Mouse (Mus musculus): Measurements from ENCODE around the gene Atp6v1c2. TPM values are rescaled to one million over a fixed set of nuclear protein-coding genes. Genes with fewer than 3 reads are reported as not detected.

Gene Atp6v1c2
- polyA plus RNA-seq, 1 experiment, result not detected

GRCm38 (mm10) chr12:17360650-17361049, 31.5 kb upstream of the Atp6v1c2 start:
- Histone ChIP-seq H3K4me3 (replicated peaks) (no peak overlapping the region), H3K27me3 (replicated peaks) (no peaks in the 10 kb centered on the region), H3K9me3 (no peaks in the 10 kb centered on the region), H3K4me1 (no peaks in the 10 kb centered on the region), H3K36me3 (replicated peaks; ENCODE audit: low read length) (peaks cover 94% of the 10 kb centered on the region)
- TF ChIP-seq GATA1 (IDR thresholded peaks at IDR 0.05; ENCODE audit: borderline replicate concordance, low read length) (no peak), FLI1 (IDR thresholded peaks at IDR 0.05; ENCODE audit: low read length) (no peak)

DNA sequence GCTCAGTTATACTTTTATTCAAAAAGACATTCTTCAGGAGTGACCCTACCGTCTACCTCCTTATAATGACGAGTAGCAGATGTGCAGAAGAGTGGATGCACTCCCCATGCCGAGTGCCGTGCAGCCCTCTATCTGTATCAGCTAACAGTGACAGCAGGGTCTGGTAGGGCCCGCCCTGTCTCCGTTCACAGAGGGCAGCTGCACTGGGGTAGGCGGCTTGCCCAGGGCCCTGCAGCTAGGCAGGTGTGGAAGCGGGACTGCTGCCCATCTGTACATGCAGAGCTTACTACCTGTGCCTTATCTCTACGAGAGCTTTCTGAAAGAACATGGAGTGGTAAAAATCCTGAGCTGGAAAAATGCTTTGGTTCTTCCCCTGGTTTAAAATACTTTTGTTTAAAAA, 30.9 kb upstream of the Atp6v1c2 start:
- no peaks in the 10 kb centered on the region for H3K4me1 ChIP-seq
- peaks cover 94% of the 10 kb centered on the region for H3K36me3 ChIP-seq (replicated peaks; ENCODE audit: low read length)
- H3K4me3 ChIP-seq (replicated peaks), result no peak overlapping the region
- H3K9me3 ChIP-seq, result no peaks in the 10 kb centered on the region
- H3K27me3 ChIP-seq (replicated peaks), result no peaks in the 10 kb centered on the region
- TF ChIP-seq GATA1 (IDR thresholded peaks at IDR 0.05; ENCODE audit: borderline replicate concordance, low read length) (no peak), FLI1 (IDR thresholded peaks at IDR 0.05; ENCODE audit: low read length) (no peak)

- H3K4me1 ChIP-seq, result no peaks in the 10 kb centered on the region
- no peaks in the 10 kb centered on the region for H3K27me3 ChIP-seq (replicated peaks)
- peaks cover 98% of the 10 kb centered on the region for H3K36me3 ChIP-seq (replicated peaks; ENCODE audit: low read length)
- no peak overlapping the region for H3K4me3 ChIP-seq (replicated peaks)
- no peak for TF ChIP-seq GATA1 (IDR thresholded peaks at IDR 0.05; ENCODE audit: borderline replicate concordance, low read length)
- no peak for TF ChIP-seq FLI1 (IDR thresholded peaks at IDR 0.05; ENCODE audit: low read length)
- no peaks in the 10 kb centered on the region for H3K9me3 ChIP-seq
These were observed 29.8 kb upstream of the Atp6v1c2 start for GRCm38 (mm10) chr12:17358981-17359380.

DNA sequence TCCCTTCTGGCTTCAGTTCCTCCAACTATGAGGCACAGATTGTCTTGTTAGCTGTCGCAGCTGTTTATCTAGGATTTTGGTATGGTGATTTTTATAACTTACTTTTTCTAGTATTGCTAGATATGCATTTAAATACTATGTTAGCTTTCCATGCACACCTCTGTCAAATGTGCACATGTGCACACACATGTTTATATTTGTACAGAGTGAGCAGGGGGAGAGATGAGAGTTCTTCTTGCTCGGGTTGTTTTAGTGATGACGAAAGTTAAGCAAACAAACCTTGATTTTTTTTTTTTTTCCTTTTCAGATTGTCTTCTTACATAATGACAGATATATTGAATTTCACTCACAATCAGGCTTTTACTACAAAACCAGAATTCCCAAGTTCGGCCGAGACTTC, 28.6 kb upstream of the Atp6v1c2 start:
- Histone ChIP-seq H3K36me3 (replicated peaks; ENCODE audit: low read length) (peaks cover 98% of the 10 kb centered on the region), H3K27me3 (replicated peaks) (no peaks in the 10 kb centered on the region), H3K4me3 (replicated peaks) (no peak overlapping the region), H3K9me3 (no peaks in the 10 kb centered on the region), H3K4me1 (no peaks in the 10 kb centered on the region)
- TF ChIP-seq GATA1 (IDR thresholded peaks at IDR 0.05; ENCODE audit: borderline replicate concordance, low read length), result no peak
- no peak for TF ChIP-seq FLI1 (IDR thresholded peaks at IDR 0.05; ENCODE audit: low read length)

GRCm38 (mm10) chr12:17356853-17357252, 27.7 kb upstream of the Atp6v1c2 start:
- H3K36me3 ChIP-seq (replicated peaks; ENCODE audit: low read length), result peaks cover 98% of the 10 kb centered on the region
- no peaks in the 10 kb centered on the region for H3K9me3 ChIP-seq
- TF ChIP-seq FLI1 (IDR thresholded peaks at IDR 0.05; ENCODE audit: low read length) (no peak), GATA1 (IDR thresholded peaks at IDR 0.05; ENCODE audit: borderline replicate concordance, low read length) (no peak)
- no peaks in the 10 kb centered on the region for H3K27me3 ChIP-seq (replicated peaks)
- H3K4me3 ChIP-seq (replicated peaks), result no peak overlapping the region
- H3K4me1 ChIP-seq, result peaks cover 5% of the 10 kb centered on the region; the same call in 1 of the 2 replicates

DNA sequence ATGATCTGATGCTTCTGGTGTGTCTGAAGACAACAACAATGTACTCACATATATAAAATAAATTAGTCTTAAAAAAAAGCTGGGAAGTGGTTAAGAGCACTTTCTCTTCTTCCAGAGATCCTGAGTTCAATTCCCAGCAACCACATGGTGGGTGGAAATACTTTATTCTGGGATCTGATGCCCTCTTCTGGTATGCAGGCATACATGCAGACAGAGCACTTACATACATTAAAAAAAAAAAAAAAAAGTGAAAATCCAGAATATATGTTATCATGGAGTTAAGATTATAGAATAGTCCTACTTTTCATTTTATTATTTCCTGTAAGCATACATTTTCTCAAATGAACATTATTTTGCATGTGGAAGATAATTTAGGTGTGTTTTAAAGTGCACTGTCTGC, 20.9 kb upstream of the Atp6v1c2 start:
- TF ChIP-seq FLI1 (IDR thresholded peaks at IDR 0.05; ENCODE audit: low read length), result no peak
- no peak for TF ChIP-seq GATA1 (IDR thresholded peaks at IDR 0.05; ENCODE audit: borderline replicate concordance, low read length)

DNA sequence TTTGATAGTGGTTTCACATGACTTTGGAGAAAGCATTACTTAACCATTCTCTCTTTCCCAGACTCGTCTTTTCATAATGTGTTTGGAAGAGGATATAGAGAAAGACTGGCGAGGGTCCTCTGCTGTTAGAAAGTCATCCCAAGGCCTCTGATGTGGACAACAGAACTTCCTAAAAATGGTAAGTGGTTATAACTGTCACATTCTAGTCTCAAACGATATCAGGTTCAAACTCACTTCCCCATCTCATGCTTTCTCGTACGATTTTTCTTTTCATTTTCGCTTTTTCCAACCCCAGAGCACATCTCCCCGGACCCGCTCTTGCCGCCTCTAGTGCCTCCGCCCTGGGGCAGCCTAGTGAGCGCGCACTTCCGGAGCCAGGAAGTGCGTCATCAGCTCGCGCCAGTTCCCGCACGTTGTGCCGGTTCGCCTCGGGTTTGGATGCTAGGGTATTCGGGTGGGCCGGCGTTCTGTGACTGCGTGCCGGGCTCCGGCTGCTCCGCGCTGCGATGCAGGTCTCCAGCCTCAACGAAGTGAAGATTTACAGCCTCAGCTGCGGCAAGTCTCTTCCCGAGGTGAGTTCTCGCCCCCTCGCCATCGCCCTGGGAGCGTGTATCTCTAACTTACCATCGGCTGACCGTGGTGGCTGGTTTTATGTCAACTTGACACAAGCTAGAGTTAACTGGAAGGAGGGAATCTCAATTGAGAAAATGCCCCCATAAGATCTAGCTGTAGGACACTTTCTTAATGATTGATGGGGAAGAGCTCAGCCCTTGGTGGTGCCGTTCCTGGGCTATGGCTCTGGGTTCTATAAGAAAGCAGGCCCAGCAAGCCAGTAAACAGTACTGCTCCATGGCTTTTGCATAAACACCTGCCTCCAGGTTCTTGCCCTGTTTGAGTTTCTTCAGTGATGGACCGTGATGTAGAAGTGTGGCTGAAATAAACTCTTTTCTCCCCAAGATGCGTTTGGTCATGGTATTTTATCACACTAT, 19.2 kb upstream of the Atp6v1c2 start, which contains the start of gene Nol10:
TSS of gene Nol10 (plus strand) at position 411 of the 989 bp plus-strand sequence.
- no peaks in the 10 kb centered on the region for H3K27me3 ChIP-seq (replicated peaks)
- H3K36me3 ChIP-seq (replicated peaks; ENCODE audit: low read length), result peaks cover 31% of the 10 kb centered on the region
- peak within 1 kb of the TSS; percentile 96 for H3K4me3 ChIP-seq (replicated peaks)
- H3K4me1 ChIP-seq, result peaks cover 28% of the 10 kb centered on the region
- peak; percentile 90 for TF ChIP-seq FLI1 (IDR thresholded peaks at IDR 0.05; ENCODE audit: low read length)
- no peak for TF ChIP-seq GATA1 (IDR thresholded peaks at IDR 0.05; ENCODE audit: borderline replicate concordance, low read length)
- H3K9me3 ChIP-seq, result no peaks in the 10 kb centered on the region

More for the DNA sequence above, 20.9 kb upstream of the Atp6v1c2 start:
- Histone ChIP-seq H3K4me3 (replicated peaks) (no peak overlapping the region), H3K36me3 (replicated peaks; ENCODE audit: low read length) (peaks cover 48% of the 10 kb centered on the region), H3K27me3 (replicated peaks) (no peaks in the 10 kb centered on the region), H3K4me1 (peaks cover 28% of the 10 kb centered on the region), H3K9me3 (no peaks in the 10 kb centered on the region)

DNA sequence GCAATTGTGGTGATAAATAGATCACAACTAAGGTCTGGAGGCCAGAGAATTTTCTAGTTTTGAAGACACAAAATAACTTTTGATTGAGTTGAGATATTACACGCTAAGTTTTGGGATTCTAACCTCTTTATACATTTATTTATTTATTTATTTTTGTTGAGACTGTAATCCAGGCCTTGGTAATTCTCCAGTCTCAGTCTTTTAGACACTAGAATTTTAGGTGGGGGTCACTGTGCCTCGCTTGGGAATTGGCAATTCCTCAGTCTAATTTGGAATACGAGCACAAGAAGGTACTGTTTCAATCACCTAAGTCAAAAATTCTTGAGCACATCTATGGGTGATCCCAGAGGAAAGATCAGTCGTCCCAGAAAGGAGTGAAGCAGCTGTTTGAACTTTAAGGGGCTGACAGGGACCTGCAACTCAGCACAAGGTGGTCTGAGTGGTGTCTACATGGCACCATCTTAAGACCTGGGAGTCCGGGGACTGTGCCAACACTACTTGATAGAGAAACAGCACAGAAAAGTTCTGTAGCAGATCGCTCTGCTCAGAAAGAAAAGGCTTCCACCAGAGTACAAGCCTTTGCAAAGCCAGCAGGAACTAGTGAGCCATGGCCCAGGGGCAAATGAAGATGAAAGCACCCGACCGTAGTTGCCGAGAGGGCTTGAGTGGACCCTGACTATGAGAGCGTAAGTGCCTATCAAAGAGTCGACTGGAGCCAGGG, 18.3 kb upstream of the Atp6v1c2 start:
- peaks cover 22% of the 10 kb centered on the region for H3K36me3 ChIP-seq (replicated peaks; ENCODE audit: low read length)
- no peaks in the 10 kb centered on the region for H3K9me3 ChIP-seq
- peak overlapping the region; percentile 96 for H3K4me3 ChIP-seq (replicated peaks)
- H3K4me1 ChIP-seq, result peaks cover 28% of the 10 kb centered on the region
- H3K27me3 ChIP-seq (replicated peaks), result no peaks in the 10 kb centered on the region
- TF ChIP-seq FLI1 (IDR thresholded peaks at IDR 0.05; ENCODE audit: low read length) (no peak), GATA1 (IDR thresholded peaks at IDR 0.05; ENCODE audit: borderline replicate concordance, low read length) (no peak)

- Histone ChIP-seq H3K4me1 (no peaks in the 10 kb centered on the region), H3K9me3 (peaks cover 14% of the 10 kb centered on the region)
- TF ChIP-seq GATA1 (IDR thresholded peaks at IDR 0.05; ENCODE audit: borderline replicate concordance, low read length) (no peak), FLI1 (IDR thresholded peaks at IDR 0.05; ENCODE audit: low read length) (no peak)
These were observed 10.2 kb upstream of the Atp6v1c2 start for GRCm38 (mm10) chr12:17339114-17339905.

More at GRCm38 (mm10) chr12:17339114-17339905, 10.2 kb upstream of the Atp6v1c2 start:
- H3K4me3 ChIP-seq (replicated peaks), result no peak overlapping the region
- no peaks in the 10 kb centered on the region for H3K36me3 ChIP-seq (replicated peaks; ENCODE audit: low read length)
- H3K27me3 ChIP-seq (replicated peaks), result peaks cover 15% of the 10 kb centered on the region
